Mouse (Mus musculus): ENCODE data around the gene Fndc8.

The Fndc8 gene

DNA sequence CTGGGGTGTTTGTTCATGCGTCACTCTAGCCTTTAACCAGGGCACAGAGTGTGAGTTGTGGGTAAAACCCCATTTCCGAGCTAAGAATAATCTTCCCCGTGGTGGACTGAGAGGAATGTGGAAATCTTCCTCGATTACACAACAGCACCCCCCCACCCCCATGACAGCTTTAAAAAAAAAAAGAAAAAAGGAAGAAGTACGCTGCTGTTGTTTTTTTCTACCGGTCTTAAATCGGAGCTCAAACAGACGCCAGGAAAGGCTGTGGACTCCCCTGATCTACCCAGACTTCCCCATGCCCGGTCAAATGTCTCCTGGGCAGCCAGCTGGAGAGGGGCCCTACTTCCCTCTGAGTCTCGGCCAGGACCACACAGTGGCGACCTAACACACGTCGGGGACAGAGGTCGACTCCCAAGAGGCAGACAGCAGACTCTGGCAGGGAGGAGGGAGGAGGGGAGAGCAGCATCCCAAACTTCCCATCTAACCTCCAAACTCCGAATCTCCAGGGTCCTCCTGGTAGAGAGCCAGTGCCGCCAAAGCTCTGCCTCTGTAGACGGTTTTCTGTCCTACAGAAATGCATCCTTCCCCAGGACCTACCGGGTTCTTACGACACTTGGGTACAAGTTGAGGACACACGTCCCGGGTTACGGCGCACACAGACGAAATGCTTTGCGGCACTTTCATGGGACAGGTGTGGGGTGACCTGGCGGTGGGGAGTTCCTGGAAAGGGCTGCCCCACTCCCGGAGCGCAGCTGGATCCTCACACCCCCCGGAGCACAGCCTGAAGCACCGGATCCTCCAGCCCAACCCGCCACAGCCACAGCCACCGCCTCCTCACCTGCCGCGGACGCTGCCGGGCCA, 21.5 kb upstream of the Fndc8 start:
- peak; percentile 26 for DNase-seq

DNA sequence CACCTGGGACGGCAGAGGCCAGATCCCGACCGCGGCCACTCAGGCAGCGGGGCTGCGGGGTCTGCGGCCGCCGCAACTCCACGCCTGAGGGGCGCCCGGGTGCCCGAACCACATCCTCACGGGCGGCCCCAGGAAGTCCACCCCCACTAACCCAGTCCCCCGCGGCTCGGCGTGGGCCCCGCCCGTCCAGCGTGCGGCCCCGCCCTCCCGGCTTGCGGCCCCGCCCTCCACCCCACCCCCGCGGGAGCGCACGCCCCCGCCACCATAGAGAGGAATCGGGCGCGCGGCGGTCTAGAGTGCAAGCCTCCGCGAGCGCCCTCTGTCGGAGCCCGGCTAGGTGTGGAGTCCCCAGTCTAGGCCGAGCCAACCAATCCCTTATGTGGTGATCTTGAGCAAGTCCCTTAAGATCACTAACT, 20.9 kb upstream of the Fndc8 start, which contains the start of gene Rffl:
TSS of gene Rffl (minus strand) at position 180 of the 416 bp plus-strand sequence.
- DNase-seq: peak; percentile 91

DNA sequence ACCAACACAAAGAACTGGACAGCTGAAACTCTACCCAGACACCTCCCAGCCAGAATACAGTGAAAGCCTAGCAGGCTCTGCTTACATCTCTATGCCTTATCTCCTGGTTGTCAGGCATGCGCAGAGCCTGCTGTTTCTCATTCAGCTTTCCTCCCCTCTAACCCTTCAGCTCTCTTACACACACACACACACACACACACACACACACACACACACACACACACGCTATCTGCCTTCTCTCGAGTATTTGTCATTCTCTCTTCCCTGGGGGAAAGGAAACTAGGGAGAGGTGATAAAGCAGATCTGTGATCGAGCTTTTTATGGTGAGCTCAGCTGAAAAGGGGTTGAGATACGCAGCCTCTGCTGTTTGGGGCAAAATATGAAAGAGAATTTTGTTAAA, 17.0 kb upstream of the Fndc8 start:
- DNase-seq: no peak

DNA sequence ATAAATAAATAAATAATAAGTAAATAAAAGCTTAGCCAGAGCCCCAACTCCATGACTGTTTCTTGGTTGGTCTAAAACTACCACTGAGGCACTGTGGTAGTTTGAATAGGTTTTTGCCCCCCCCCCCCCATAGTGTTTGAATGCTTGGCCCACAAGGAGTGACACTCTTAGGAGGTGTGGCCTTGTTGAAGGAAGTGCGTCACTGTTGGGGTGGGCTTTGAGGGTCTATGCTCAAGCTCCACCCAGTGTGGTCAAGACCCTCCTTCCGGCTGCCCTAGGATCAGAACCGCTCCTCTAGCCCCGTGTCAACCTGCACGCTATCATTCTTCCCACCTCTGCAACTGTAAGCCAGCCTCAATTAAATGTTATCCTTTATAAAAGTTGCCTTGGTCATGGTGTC, 16.3 kb upstream of the Fndc8 start:
- no peak for DNase-seq

DNA sequence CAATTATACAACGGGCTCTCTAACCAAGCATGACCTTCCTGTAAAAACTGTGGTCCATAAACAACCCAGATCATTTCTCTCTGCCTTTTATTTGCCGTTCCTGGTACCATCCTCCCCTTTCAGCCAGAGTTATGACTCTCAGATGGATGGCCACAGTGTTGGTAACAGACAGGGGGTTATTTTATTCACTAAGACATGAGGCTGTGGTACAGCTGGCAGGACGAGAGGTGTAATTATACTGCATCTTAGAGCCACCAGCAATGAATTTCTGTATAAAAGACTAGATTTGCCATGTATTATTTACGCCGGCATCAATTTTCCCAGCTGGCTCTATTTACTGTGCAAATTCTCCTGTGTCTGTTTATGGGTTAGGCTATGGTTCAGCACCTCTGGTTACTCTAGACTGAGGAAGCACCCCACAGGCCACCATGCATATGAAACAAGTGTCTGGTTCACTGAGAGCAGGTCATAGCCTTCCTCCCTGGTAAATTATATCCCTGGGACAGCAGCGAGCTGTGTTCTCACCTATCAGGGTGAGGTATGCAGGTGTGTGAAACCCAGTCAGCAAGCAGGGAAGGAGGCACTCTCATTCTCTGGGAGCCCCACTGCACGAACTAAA, 14.1 kb upstream of the Fndc8 start:
- no peak for DNase-seq

DNA sequence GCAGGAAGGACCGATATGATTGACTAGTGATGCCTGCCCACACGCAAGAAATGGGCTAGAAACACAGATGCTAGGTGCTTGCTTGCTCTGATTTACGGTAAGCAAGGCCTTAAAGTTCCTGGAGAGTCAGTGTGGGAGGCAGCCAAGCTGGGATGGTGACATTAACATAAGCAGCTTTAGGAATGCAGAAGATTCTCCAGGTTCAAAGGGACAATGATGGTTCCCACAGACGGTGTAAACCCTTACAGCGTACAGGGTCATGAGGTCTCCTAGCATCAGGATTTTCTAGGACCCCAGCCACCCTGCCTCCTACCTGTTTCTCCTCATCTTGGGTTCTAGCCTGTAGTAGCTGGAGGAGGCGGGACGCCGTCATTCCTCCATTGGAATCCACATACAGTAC, 8.7 kb upstream of the Fndc8 start:
- no peak for DNase-seq

DNA sequence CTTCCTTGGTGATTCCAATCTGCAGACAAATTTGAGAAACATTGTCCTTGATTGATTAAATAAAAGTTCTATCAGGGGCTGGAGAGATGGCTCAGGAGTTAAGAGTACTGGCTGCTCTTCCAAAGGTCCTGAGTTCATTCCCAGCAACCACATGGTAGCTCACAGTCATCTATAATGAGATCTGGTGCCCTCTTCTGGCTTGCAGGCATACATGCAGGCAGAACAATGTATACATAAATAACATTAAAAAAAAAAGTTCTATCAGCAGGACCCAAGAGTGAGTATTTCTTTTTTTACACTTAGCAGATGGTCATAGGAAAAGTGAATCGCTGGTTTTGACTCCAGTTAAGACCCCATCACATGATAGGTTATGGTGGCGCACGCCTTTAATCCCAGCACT, 5.4 kb upstream of the Fndc8 start:
- DNase-seq: no peak

DNA sequence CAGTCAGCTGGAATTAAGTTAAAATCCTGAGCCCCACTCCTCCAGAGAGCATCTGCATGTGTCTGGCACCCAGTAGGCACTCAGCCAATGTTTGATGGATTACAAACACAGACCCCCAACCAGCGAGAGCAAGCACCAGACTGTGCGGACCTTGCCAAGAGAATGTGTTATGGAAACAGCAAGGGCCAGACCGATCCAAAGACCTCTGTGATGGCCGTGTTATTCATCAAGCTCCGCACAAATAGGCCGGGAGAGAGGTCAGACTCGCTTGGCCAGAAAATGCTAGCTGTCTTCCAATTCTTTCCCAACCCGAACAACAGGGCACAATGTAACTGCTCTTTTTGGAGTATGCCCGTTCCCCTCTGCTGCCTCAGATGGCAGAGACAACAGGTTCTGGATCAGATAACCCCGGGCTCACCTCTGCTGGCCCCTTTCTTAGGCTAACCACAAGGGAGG, 3.4 kb upstream of the Fndc8 start:
- no peak for DNase-seq

DNA sequence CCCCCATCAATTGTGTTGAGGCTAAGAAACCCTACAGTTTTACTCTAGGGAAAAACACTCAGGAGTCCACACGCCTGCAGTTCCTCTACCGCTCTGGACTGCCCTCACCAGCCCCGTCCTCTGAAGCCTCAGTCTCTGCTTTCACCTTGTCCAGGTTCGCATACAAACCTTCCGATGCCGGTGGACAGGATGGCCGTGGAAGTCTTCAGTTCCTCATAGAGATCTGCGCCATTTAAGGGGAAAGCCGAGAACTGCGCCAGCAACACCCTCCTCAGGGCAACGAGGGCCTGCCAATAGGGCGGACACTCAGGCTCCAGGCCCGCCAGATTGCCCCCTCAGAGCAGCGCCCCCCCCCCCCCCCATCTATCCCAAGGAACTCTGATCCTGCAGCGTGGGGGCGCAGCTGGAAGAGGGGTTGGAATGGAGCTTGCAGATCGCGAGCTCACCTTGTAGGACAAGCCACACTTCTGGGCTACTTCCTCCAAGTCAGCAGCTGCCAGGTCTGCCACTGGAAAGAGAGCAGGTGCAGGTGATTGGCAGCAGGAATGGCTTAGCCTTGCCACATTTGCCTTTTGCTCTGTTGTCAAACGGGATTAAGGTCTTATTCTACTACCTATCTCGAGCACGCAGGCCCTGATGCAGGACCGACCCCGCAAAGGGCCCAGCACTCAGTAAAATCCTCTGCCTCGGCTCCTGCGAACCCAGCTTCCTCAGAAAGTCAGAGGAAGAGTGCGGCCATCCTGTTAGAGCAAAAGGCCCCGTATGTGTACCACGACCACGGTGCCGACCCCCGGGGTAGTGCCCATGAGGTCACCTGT, 2.2 kb upstream of the Fndc8 start:
- peak; percentile 23 for DNase-seq

DNA sequence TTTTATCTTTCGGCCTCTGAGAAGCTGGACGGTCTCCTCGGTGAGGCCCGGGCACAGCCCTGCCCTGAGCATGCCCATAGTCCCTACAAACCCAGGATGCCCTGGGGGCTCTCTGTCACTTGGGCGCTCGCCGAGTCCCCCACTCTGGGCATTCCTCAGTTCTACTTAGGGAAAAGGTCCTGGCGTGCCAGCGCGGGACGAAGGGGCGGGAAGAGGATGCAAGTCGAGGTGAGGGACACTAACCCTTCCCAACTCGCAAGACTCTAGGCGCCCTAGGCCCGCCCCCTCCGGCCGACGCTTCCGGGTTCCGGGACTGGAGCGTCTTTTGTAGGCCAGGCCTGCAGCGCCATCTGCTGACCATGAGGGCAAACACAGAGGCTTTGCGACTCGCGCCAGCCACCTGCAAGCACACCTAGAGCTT, 1.6 kb upstream of the Fndc8 start, which contains the start of gene Rad51d:
TSS of gene Rad51d (minus strand) at position 273 of the 421 bp plus-strand sequence.
- peak; percentile 93 for DNase-seq

DNA sequence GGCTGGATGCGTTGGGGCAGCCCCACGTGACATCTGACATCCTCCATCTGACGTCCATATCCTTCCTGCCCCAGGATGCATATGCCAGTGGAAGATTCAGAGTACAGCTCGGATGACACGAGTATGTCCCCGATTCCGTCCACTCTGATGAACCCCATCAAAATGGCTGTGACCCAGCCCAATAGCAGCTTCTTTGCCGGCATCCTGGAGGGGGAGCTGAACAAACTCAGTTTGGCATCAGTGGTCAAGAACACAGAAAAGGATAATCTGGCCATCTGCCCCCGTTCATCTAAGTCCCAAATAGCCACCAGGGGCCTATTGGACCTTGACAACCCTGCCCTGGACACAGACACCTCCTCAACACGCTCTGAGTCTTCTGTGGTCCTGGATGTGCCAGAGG, 5.6 kb downstream of the Fndc8 start:
- DNase-seq: no peak

DNA sequence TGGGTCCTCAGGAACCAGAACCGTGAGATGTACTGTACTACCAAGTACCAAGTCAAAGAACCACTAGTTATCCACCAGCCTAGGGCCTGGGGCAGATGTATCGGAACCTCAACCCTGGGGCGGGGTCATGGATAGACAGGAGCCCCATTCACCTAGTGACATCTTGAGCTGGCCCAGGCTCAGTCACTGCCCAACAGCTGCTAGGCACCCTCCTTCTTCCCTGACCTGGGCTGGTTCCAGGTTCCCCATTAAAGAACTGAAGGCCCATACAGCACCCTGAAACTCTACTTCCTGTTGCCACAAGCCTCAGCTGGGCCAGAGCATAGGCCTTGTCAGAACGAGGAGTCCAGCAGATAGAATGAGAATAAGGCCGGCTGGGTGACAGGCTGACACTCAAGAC, 7.8 kb downstream of the Fndc8 start:
- no peak for DNase-seq

DNA sequence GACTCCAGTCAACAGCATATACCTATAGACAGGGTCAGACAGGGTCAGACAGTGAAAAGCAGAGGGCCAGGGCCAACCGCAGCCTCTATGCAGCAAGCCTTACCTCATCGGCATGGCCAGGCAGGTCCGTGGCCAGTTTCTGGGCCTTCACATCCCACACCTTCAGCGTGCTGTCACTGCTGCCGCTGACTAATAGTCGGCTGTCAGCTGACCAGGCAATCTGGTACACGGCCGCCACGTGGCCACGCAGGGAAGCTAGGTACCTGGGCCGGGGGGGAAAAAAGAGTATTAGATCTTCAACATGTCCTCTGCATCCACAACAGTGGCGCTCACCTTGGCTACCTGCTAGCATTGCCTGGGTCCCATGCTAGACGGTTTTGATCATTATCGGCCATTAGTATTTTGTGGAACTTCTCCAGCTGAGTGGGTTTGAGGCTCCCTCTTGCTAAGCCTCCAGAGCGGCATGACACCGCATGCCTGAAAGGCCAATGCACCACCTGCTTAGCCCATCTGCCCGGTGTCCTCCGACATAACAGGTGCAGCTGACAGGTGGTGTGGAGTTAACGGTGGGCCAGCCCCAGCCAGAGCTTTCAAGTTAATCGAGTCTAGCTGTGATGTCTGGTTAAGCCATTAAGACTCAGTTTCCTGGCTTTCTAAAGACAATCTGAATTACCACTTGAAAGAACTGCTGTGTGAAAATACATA, 9.8 kb downstream of the Fndc8 start:
- DNase-seq: peak; percentile 64

DNA sequence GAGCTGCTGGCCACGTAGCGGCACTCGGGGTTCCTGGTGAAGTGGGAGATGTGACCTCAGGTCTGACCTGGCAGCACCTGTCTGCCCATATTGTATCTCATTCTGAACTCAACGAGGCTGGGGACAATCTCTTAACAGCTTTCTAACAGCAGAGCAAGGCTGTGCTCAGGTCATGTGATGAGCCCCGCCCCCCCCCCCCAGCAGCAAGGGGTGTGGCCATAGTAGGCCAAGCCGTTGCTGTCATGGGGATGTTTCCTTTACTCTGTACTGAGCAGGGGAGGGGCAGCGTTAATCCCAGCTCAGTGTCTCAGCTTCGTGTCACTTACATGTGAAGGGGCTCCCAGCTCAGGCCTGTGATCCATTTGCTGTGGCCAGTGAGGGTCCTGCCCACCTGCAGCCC, 13.0 kb downstream of the Fndc8 start:
- DNase-seq: no peak

DNA sequence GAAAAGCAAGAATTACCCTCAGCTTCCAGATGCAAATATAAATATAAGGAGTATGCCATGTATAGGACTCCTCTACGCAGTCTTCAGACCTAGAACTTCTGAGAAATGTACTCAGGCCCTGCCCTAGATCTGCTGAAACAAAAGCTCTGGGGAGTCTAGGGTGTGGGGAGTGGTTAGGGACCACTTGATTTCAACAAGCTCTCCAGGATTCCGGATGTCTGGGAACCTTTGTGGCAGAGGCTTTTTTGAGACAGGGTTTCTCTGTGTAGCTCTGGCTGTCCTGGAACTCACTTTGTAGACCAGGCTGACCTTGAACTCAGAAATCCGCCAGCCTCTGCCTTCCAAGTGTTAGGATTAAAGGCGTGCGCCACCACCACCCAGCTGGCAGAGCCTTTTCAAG, 13.9 kb downstream of the Fndc8 start:
- no peak for DNase-seq

DNA sequence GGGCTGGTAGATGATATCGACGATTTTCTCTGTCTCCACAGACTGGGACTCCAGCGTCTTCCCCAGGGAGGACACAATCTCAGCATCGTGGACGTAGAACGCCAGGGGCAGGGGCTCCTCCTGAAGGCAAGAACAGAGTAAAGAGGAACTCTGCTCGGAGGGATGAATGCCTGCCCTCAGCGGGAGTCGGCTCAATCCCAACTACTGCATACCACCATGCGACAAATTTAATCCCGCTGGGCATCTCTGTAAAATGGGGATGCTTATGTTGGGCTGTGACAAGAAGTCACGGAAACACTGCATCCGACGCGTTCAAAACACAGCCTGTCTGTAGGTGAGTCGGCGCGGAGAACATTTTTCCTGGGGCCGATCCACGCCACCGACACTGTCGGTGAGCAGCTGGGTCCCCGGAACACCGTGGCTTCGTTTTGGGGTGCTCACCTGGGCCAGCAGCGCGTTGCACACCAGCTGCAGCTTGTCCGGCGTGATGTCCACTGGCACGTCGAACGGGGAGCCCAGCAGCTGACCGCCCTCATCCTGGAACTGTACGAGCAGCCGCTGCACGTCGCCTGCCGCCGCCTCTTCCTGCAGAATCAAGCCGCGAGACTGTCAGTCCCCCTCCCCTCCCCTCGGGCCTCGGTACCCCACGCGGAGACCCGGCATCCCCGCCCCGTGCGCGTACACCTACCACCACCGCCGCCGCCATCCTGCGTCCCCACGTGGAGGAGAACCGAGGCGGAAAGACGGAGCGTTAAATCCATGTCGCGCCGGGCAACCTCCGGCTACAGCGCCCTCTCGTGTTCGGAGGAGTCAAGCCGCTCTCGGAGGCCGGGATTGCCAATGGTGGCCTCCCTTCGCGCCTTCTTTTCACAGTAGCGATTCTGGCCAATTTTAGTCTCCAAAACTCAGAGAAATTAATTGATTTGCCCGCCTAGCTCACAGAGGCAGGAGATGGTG, 16.0 kb downstream of the Fndc8 start, which contains the start of gene Nle1:
TSS of gene Nle1 (minus strand) at position 761 of the 957 bp plus-strand sequence.
- DNase-seq: peak; percentile 89

DNA sequence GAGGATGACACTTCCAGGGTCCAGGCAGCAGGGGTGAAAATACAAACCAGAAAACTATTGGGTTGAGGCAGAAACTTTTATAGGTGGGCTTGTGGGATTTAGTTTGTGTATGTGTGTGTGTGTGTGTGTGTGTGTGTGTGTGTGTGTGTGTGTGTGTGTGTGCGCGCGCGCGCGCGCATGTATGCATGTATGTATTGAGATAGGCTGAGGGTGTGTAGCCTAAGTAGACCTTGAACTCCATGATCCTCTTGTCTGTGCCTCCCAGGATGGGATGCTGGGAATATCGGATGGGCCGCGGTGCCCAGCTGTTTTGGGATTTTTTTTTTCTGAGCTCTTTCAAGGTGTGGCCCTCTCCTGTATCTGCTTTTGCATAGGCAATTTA, 16.7 kb downstream of the Fndc8 start:
- DNase-seq: no peak

DNA sequence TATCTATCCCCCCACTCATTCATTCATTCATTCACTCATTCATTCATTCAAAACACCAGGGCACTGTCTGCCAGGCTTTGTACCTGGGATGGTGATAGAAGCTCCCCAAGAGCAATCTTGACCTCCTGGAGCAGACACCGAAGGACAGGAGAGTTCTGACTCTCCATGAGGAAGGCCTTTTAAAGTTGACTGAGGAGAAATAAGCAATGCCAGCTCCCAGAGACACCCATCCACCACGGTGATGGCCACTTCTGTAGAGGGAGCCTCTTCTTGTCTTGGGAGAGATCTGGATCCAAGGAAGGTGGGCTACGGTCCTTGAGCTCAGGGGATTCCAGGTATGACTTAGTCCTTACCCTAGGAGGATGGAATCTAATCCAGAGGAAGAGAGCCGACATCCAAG, 18.3 kb downstream of the Fndc8 start, which contains the start of gene Unc45b:
TSS of gene Unc45b (plus strand) at position 301 of the 400 bp plus-strand sequence.
- DNase-seq: no peak

DNA sequence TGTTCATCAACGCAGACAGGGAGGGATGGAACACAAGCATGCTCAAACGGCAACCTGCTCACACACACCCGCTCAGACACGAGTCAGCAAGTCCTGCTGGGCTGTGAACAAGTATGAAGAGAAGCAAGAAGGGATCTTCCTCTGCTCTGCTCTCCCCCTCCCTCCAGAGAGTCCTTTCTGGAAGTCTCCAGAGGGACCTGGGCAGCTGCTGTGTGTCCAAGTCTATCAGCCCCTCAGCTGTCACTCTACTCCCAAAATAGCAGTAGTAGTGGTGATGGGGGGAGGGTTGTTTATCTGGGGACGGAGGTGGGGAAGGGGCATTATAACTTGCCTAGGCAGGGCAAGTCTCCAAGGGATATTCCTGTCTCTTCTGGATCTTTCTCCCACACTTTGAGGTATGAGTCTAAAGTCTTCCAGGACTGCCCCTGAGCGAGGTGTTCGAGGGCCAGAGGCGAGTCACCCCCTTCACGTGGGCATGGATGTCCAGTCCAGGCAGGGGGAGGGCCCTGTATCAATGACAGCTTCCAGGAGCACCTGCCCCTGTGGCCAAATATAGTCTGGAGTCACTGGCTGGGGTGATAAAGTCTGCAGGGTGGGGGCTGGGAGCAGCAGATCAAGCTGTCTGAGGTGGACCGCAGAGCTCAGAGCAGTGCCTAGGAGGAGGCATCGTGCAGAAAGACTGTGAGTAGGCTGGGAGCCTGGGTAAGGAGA, 18.9 kb downstream of the Fndc8 start:
- no peak for DNase-seq

DNA sequence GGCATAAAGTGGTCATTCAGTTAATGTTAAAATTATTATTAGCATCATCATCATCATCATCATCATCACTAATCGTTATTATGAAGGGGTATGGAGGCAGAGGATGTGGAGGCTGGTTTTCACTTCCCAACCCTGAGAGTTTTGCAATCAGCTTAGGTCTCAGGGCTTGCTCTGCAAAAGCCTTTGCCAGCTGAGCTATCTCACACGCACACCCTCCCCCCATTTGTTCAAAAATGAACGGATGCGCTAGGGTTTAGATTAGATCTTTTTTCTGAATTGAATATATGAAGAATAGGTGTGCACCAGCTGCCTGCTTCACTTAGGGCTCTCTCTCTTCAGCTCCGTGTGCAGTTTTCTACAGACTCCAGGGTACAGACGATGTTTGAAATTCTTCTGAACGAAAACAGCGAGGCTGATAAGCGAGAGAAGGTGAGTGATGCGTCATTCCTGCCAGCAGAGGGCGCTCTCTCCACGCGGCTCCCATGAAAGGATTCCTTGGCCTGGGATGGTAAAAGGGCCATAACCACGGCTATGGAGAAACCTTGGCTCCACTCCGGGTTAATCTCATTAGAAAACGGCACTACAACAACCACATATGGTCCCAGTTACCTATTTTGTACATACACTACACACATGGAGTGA, 22.9 kb downstream of the Fndc8 start:
- DNase-seq: peak; percentile 63

All from cerebellum, adult 11 months (tissue).